Mouse (Mus musculus) liver, embryonic 14.5 days (tissue): ENCODE results near the gene Dpf1. TPM values are rescaled to one million over a fixed set of nuclear protein-coding genes. Genes with fewer than 3 reads are reported as not detected.

Experiments used
- ATAC-seq: fragments of 200-750 bp; cut with Nextera tagmentation; 2 replicates; pipeline ENCODE4 v1.8.0; 2017; ENCODE audit warnings: moderate number of reproducible peaks, mild to moderate bottlenecking, moderate library complexity; ENCODE audit not compliant: insufficient read depth
- DNase-seq, 3 experiments: peaks; one replicate each; pipeline ENCODE4 v3.0.0-alpha.2; 2012 to 2013; ENCODE audit warnings: low read depth in 3 of 3, low spot score in 3 of 3
- H3K27ac ChIP-seq: fragments of 300-500 bp; sonication (generic); 2 replicates; pipeline ENCODE4 v1.5.1; 2014; ENCODE audit warnings: moderate library complexity, mild to moderate bottlenecking, control low read depth, inconsistent platforms
- H3K27me3 ChIP-seq: fragments of 300-500 bp; sonication (generic); 2 replicates; pipeline ENCODE4 v1.6.1; 2014; ENCODE audit warnings: mild to moderate bottlenecking, low read length, moderate library complexity; ENCODE audit not compliant: control insufficient read depth, insufficient read depth
- H3K36me3 ChIP-seq: fragments of 300-500 bp; sonication (generic); replicated peaks from 2 replicates; pipeline ENCODE4 v1.6.1; 2014; ENCODE audit warnings: low read depth; ENCODE audit not compliant: control insufficient read depth, insufficient read depth
- H3K4me1 ChIP-seq, 2 experiments: fragments of 200-500 bp in 1 of 2; fragments of 300-500 bp in 1 of 2; sonication (generic) in 1 of 2; replicated peaks; 2 replicates each; pipeline ENCODE4 v1.6.1; 2012 to 2014; ENCODE audit warnings: antibody characterized with exemption in 1 of 2, inconsistent platforms in 1 of 2, low read length in 1 of 2; ENCODE audit not compliant: control insufficient read depth in 2 of 2, insufficient read depth in 2 of 2
- H3K4me2 ChIP-seq: fragments of 300-500 bp; sonication (generic); 2 replicates; pipeline ENCODE4 v1.6.1; 2014; ENCODE audit warnings: low read depth, mild to moderate bottlenecking, control low read depth, moderate library complexity
- H3K4me3 ChIP-seq, 2 experiments: fragments of 200-500 bp in 1 of 2; fragments of 300-500 bp in 1 of 2; sonication (generic) in 1 of 2; 2 replicates each; pipeline ENCODE4 v1.5.1; 2012 to 2014; ENCODE audit warnings: low read depth in 2 of 2, low read length in 2 of 2, mild to moderate bottlenecking in 2 of 2, control low read depth in 1 of 2, inconsistent platforms in 1 of 2, moderate library complexity in 1 of 2; ENCODE audit not compliant: insufficient read depth in 1 of 2
- H3K9ac ChIP-seq: fragments of 300-500 bp; sonication (generic); replicated peaks from 2 replicates; pipeline ENCODE4 v1.6.1; 2014; ENCODE audit warnings: mild to moderate bottlenecking, control low read depth, moderate library complexity
- H3K9me3 ChIP-seq: fragments of 300-500 bp; sonication (generic); 2 replicates; pipeline ENCODE4 v1.6.1; 2016; ENCODE audit warnings: low read length, mixed read lengths; ENCODE audit not compliant: control insufficient read depth
- CTCF ChIP-seq: IDR thresholded peaks from 2 replicates; pipeline ENCODE4 v1.5.1; 2016; ENCODE audit warnings: antibody characterized with exemption, low read depth, control low read depth
- EP300 ChIP-seq: IDR thresholded peaks from 2 replicates; pipeline ENCODE4 v1.6.1; 2016; ENCODE audit warnings: antibody characterized with exemption, low read depth
- WGBS: fragments of 180-500 bp; shearing (Covaris S2); extraction: QIAGEN DNeasy Blood & Tissue Kit; methylation state at CpG from one replicate; pipeline ENCODE4 v1.1.7; 2014; ENCODE audit not compliant: insufficient replicate concordance; 5-methylcytosine and 5-hydroxymethylcytosine counted together
- polyA plus RNA-seq, 2 experiments: library from polyadenylated mRNA; depleted of rRNA in 1 of 2; stranded (reverse) in 1 of 2; unstranded in 1 of 2; fragments of >200 nt; fragmentation: Nextera tagmentation in 1 of 2; extraction: Ambion mirVana in 1 of 2; gene quantifications; 2 replicates each; pipeline versions ENCODE4 v1.2.1 to v1.2.3; 2012 to 2014

Dpf1 gene
- polyA plus RNA-seq, 2 experiments = 0.81 to 1.0 TPM

DNA sequence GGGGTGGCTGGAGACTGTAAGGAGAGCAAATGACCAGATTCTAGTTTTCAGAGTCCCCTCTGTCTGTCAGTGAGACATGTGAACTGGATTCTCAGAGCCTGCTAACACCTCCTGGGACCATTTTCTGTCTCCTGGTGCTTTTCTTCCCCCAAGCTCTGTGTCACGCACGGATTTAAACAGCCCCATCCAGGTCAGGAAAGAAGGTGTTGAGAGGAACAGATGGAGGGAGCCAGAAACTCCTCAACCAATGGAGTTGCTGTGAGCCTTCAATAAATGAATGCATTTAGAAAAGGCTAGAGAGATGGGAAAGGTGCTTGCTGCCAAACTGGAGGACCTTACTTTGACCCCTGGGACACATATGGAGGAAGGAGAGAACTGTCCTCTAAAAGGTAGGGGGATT lies 34.0 kb downstream of the Dpf1 start:
- no peak for TF ChIP-seq CTCF
- TF ChIP-seq EP300 = no peak
- DNase-seq (no peak), ATAC-seq (no peak)
- WGBS = 89% methylated on average over 2 of the region's 2 CpGs
- H3K36me3 ChIP-seq = no peaks in the 10 kb centered on the region
- peaks cover 44 to 70% of the 10 kb centered on the region in 2 experiments for H3K4me1 ChIP-seq
- H3K4me2 ChIP-seq = peak overlapping the region; percentile 70
- H3K27ac ChIP-seq = peak overlapping the region; percentile 90
- no peaks in the 10 kb centered on the region for H3K27me3 ChIP-seq
- H3K9ac ChIP-seq = peak overlapping the region; percentile 44
- H3K9me3 ChIP-seq = no peaks in the 10 kb centered on the region
- H3K4me3 ChIP-seq = peak overlapping the region; percentile 4 to 38; a peak in 2 of 4 replicates

DNA sequence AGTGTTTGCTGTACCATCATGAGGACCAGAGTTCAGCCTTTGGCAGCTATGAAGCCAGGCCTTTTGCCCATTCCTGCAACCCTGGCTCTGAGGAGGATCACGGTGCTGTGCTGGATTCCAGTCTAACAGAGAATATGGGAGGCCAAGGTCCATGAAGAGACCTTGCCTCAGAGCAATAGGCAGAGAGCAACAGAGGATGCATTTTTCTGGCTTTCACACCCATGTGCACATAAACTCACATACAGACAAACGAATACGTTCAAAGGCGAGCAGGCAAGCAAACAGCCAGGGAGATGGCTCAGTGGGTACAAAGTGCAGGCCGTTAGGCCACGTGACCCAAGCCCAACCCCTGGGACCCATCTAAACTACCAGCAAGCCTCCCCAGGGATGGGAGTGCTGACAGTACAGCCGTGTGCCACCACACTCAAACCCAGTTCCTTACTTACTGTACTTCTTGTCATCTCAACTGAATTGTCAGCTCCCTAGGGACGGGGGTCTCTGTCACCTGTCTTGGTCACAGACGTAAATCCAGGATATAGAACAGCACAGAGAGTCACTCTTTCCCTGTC lies 34.7 kb downstream of the Dpf1 start:
- H3K4me3 ChIP-seq = peak overlapping the region; percentile 30 to 38
- ATAC-seq (peak; percentile 59), DNase-seq (no peak)
- H3K9ac ChIP-seq = peak overlapping the region; percentile 44
- H3K27ac ChIP-seq = peak overlapping the region; percentile 90
- H3K4me2 ChIP-seq = peak overlapping the region; percentile 70
- no peaks in the 10 kb centered on the region for H3K36me3 ChIP-seq
- H3K27me3 ChIP-seq = no peaks in the 10 kb centered on the region
- 22% methylated on average over 9 of the region's 9 CpGs for WGBS
- no peaks in the 10 kb centered on the region for H3K9me3 ChIP-seq
- H3K4me1 ChIP-seq = peaks cover 43 to 72% of the 10 kb centered on the region in 2 experiments
- TF ChIP-seq CTCF = no peak
- TF ChIP-seq EP300 = 0 out of 2 replicates have a peak, but pooled peaks have one; percentile 11

DNA sequence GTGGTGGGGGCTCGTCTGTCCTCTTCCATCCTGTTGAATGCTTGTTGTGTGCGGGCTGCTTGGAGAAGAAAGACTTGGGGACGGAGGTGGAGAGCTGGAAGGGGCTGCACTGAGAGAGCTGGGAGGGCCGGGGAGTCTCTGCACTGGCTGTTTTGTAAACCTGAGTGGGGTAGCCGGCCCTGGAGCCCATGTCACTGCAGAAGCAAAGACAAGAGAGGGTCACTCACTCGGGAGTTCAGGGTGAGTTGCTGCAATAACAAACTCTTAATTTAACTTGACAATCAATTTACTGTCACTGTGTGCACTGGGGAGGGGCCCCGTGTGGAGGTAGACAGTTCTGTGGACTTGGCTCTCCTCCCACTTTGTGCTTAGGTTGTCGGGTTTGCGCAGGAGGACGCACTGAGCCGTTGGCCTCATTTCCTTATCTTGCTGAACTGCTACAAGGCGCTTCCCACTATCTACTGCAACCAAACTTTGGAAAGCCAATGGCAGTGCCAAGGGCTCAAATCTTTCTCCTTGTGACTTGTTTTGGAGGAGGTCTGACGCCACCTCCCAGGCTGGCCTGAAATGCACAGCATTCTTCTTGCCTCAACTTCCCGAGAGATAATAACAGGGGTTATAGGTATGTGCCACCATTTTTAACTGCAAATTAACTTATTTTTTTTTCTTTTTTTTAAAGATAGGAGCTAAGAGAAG lies 35.4 kb downstream of the Dpf1 start:
- Histone ChIP-seq H3K27ac (peak overlapping the region; percentile 90), H3K9me3 (no peaks in the 10 kb centered on the region), H3K4me2 (peak overlapping the region; percentile 70), H3K4me1 (peaks cover 38 to 72% of the 10 kb centered on the region in 2 experiments), H3K27me3 (no peaks in the 10 kb centered on the region), H3K4me3 (peak overlapping the region; percentile 30 to 38), H3K36me3 (no peaks in the 10 kb centered on the region), H3K9ac (peak overlapping the region; percentile 44)
- DNase-seq = peak; percentile 75 to 77 (median 76)
- peak; percentile 89 for ATAC-seq
- TF ChIP-seq EP300 = peak; percentile 95
- TF ChIP-seq CTCF = no peak
- WGBS = 11% methylated on average over 14 of the region's 14 CpGs

DNA sequence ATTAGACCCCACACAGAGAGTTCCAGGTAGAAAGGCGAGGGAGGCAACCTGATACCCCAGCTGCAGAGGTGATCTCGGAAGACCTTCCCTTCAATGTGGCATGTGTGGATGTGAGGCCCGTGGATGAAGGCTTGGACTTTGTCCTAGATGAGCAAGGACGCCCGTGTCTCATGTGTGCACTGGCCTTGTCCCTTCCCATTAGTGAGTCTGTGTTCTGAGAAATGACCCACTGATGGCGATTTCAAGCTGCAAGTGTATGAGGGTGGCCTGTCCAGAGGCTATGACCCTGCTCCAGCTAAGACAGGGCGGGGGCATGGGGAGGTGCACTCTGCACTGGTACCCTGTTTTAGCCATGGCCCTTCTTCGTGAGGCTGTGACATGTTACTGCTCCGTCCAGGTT lies 36.5 kb downstream of the Dpf1 start:
- ATAC-seq (no peak), DNase-seq (no peak)
- H3K9me3 ChIP-seq = no peaks in the 10 kb centered on the region
- peak overlapping the region; percentile 90 for H3K27ac ChIP-seq
- no peaks in the 10 kb centered on the region for H3K27me3 ChIP-seq
- 82% methylated on average over 9 of the region's 9 CpGs for WGBS
- H3K9ac ChIP-seq = no peak overlapping the region
- H3K4me1 ChIP-seq = peaks cover 38 to 64% of the 10 kb centered on the region in 2 experiments
- no peak overlapping the region for H3K4me3 ChIP-seq
- no peak for TF ChIP-seq CTCF
- TF ChIP-seq EP300 = no peak
- no peak overlapping the region for H3K4me2 ChIP-seq
- no peaks in the 10 kb centered on the region for H3K36me3 ChIP-seq

DNA sequence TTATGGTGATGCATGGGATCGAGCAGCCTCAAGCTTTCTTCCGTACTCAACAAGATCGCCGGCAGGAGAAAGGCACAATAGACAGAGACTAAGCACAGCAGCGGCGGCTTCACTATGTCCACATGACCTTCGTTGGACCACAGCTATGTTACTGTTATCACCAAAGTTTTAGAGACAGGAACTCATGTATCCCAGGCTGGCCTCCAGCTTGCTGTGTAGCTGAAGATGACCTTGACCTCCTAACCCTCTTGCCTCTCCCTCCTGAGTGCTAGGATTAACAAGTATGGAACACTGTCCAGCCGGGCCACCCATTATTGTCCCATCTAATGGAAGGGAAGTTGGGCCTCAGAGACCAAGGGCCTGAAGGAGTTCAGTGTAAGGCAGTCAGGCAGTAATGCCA lies 37.1 kb downstream of the Dpf1 start:
- DNase-seq = no peak
- TF ChIP-seq CTCF (no peak), EP300 (no peak)
- Histone ChIP-seq H3K27ac (no peak overlapping the region), H3K9me3 (no peaks in the 10 kb centered on the region), H3K4me3 (no peak overlapping the region), H3K9ac (no peak overlapping the region), H3K36me3 (no peaks in the 10 kb centered on the region), H3K4me2 (no peak overlapping the region), H3K27me3 (no peaks in the 10 kb centered on the region), H3K4me1 (peaks cover 38 to 58% of the 10 kb centered on the region in 2 experiments)
- 74% methylated on average over 8 of the region's 8 CpGs for WGBS
- no peak for ATAC-seq
